Mouse (Mus musculus) adrenal gland, adult 18-20 months (tissue): ENCODE results near the gene Cldn14. TPM values are rescaled to one million over a fixed set of nuclear protein-coding genes. Genes with fewer than 3 reads are reported as not detected.
"Not testable (repeated sequence)": the region's sequence is repeated elsewhere in the genome, so short reads cannot be mapped to it uniquely, and the experiment has no call there.

Experiments used
- DNase-seq, 2 experiments: peaks; one replicate each; pipeline ENCODE4 v3.0.0; 2021 to 2022; ENCODE audit warnings: low spot score in 2 of 2
- total RNA-seq, 2 experiments: library from RNA; stranded (reverse); gene quantifications; 1 replicate in 1 of 2; 2 replicates in 1 of 2; pipeline ENCODE4 v1.2.3; 2021

Gene Cldn14
- total RNA-seq, 2 experiments from 2014 or later = not detected

- no peak for DNase-seq
Observed at GRCm38 (mm10) chr16:94009356-94009755, 719 bp upstream of the Cldn14 start.

- no peak for DNase-seq
Observed at GRCm38 (mm10) chr16:94006706-94007665, 1.7 kb downstream of the Cldn14 start.

GRCm38 (mm10) chr16:94003478-94003877 lies 5.2 kb downstream of the Cldn14 start:
- no peak for DNase-seq

- peak in 1 of 2 experiments; percentile 6 for DNase-seq
Observed at GRCm38 (mm10) chr16:94001366-94001765, 7.3 kb downstream of the Cldn14 start.

- no peak for DNase-seq
Observed at GRCm38 (mm10) chr16:93998895-93999294, 9.7 kb downstream of the Cldn14 start.

- DNase-seq = no peak
Observed at GRCm38 (mm10) chr16:93983576-93983975, 25.1 kb downstream of the Cldn14 start.

GRCm38 (mm10) chr16:93982341-93982740 lies 26.3 kb downstream of the Cldn14 start:
- DNase-seq = no peak

GRCm38 (mm10) chr16:93981190-93981841 lies 27.3 kb downstream of the Cldn14 start:
- DNase-seq = no peak

GRCm38 (mm10) chr16:93980338-93980737 lies 28.3 kb downstream of the Cldn14 start:
- DNase-seq = not testable (repeated sequence)

- DNase-seq = no peak
Observed at GRCm38 (mm10) chr16:93979316-93979715, 29.3 kb downstream of the Cldn14 start.

- DNase-seq = no peak
Observed at GRCm38 (mm10) chr16:93977587-93977986, 31.1 kb downstream of the Cldn14 start.

- DNase-seq = no peak
Observed at GRCm38 (mm10) chr16:93976907-93977306, 31.7 kb downstream of the Cldn14 start.

- no peak for DNase-seq
Observed at GRCm38 (mm10) chr16:93975430-93975829, 33.2 kb downstream of the Cldn14 start.

- no peak for DNase-seq
Observed at GRCm38 (mm10) chr16:93974278-93974677, 34.4 kb downstream of the Cldn14 start.

GRCm38 (mm10) chr16:93973554-93973953 lies 35.1 kb downstream of the Cldn14 start:
- peak in 1 of 2 experiments; percentile 14 for DNase-seq

- no peak for DNase-seq
Observed at GRCm38 (mm10) chr16:93973123-93973522, 35.5 kb downstream of the Cldn14 start.

GRCm38 (mm10) chr16:93971046-93971445 lies 37.6 kb downstream of the Cldn14 start:
- DNase-seq = no peak

- DNase-seq = no peak
Observed at GRCm38 (mm10) chr16:93967893-93968292, 40.7 kb downstream of the Cldn14 start.

- no peak for DNase-seq
Observed at GRCm38 (mm10) chr16:93962283-93962682, 46.4 kb downstream of the Cldn14 start.

GRCm38 (mm10) chr16:93961099-93961646 lies 47.5 kb downstream of the Cldn14 start:
- no peak for DNase-seq

- DNase-seq = no peak
Observed at GRCm38 (mm10) chr16:93960495-93960894, 48.1 kb downstream of the Cldn14 start.

GRCm38 (mm10) chr16:93957402-93957801 lies 51.2 kb downstream of the Cldn14 start:
- DNase-seq = no peak
